In the genomic region with DNA sequence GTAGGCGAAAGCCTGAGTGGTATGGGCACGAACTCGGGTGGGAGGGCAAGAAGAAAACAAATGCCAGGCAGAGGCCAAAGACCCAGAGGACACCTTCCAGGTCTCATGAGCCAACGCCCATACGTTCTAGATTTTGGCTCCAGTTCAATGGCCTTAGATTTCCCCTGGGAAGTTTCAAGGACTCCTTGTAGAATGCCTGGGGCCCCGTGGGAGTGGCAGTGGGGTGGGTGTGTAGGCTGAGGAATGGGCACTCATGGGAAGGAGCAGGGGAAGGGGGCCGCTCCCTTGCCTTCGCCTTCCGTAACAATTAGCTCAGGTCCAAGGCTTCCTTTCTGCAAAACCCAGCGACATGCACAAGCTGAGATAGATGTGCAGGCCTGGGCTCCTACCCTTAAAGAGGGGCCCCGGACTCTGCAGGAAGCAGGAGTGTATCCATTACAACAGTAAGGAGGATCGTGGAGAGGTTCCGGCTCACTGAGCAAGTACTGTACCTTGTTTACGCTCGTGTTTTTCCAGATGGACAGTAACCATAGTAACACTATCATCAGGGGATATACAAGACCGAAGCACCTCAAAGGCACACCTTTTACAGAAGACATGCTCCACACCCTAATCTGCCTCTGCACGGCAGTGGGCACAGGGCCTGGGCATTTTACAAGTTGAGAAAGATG, we compare ENCODE assay signal across 12 mouse cellular contexts. TPM values are rescaled to one million over a fixed set of nuclear protein-coding genes. Genes with fewer than 3 reads are reported as not detected.
DNase-seq lines count a peak whose midpoint lies in the region; ATAC-seq and TF ChIP-seq lines count a peak whose summit lies in the region.
"Had no signal": no experiment of that assay in that cellular context is flagged by ENCODE, and none has a peak within 500 bp of the region (broad histone marks: within the 10 kb centered on the region; RNA-seq: fewer than 3 reads in every experiment).

No protein-coding gene starts in this region.

- H3K9ac ChIP-seq in heart, embryonic 13.5 days = peak overlapping the region; percentile 71
- H3K9ac ChIP-seq in midbrain, embryonic 14.5 days (replicated peaks; ENCODE audit: low read length) = no peak overlapping the region
- H3K9ac ChIP-seq in limb, embryonic 12.5 days (replicated peaks) = no peak overlapping the region
- no peak overlapping the region for H3K9ac ChIP-seq in stomach, postnatal 0 days (ENCODE audit: low read length)

- no peaks in the 10 kb centered on the region for H3K9me3 ChIP-seq in heart, embryonic 13.5 days
- H3K9me3 ChIP-seq in midbrain, embryonic 14.5 days (ENCODE audit: control insufficient read depth, low read length) = no peaks in the 10 kb centered on the region
- H3K9me3 ChIP-seq in midbrain, embryonic 10.5 days (replicated peaks) = no peaks in the 10 kb centered on the region
- no peaks in the 10 kb centered on the region for H3K9me3 ChIP-seq in limb, embryonic 12.5 days
- H3K9me3 ChIP-seq in stomach, postnatal 0 days (ENCODE audit: control insufficient read depth, low read length) = no peaks in the 10 kb centered on the region

- no peak for ATAC-seq in heart, embryonic 13.5 days (ENCODE audit: extremely low read depth, insufficient number of reproducible peaks, low FRiP score, low TSS enrichment)
- no peak for ATAC-seq in midbrain, embryonic 14.5 days (ENCODE audit: low FRiP score, low TSS enrichment)
- no peak for ATAC-seq in limb, embryonic 12.5 days (ENCODE audit: insufficient number of reproducible peaks, insufficient read depth, low FRiP score, low TSS enrichment, low read depth)
- ATAC-seq in stomach, postnatal 0 days (ENCODE audit: low FRiP score, low TSS enrichment) = no peak
- no peak for ATAC-seq in erythroid progenitor cell, adult 5-6 weeks (replicated peaks; ENCODE audit: low FRiP score, poor library complexity, severe bottlenecking)
- ATAC-seq: CD4-positive, CD25-positive, alpha-beta regulatory T cell, adult 4 months had no signal

- peak overlapping the region; percentile 90 for H3K27ac ChIP-seq in heart, embryonic 13.5 days (replicated peaks)
- peak overlapping the region; percentile 41; the same call in 1 of the 2 replicates for H3K27ac ChIP-seq in midbrain, embryonic 14.5 days (replicated peaks; ENCODE audit: low read depth, low read length)
- no peak overlapping the region for H3K27ac ChIP-seq in midbrain, embryonic 10.5 days (replicated peaks)
- peak overlapping the region; percentile 57; the same call in 1 of the 2 replicates for H3K27ac ChIP-seq in limb, embryonic 12.5 days
- 0 out of 2 replicates have a peak overlapping the region, but pooled peaks have one; percentile 30 for H3K27ac ChIP-seq in stomach, postnatal 0 days (replicated peaks)

- no peak for DNase-seq in heart, postnatal 10 days
- DNase-seq in midbrain, embryonic 14.5 days = peak; percentile 36
- DNase-seq in midbrain, embryonic 10.5 days (ENCODE audit: low spot score) = no peak
- DNase-seq in stomach, postnatal 0 days (ENCODE audit: low spot score) = no peak
- DNase-seq in testis, postnatal 14 days (ENCODE audit: low spot score) = no peak
- DNase-seq: heart, postnatal 36 days; layer of hippocampus, postnatal 36 days; thymus, postnatal 14 days had no signal

- intact Hi-C loops in heart, postnatal 10 days (cut with DNase I) = no loop called here

- H3K4me1 ChIP-seq in heart, embryonic 13.5 days = peaks cover 78% of the 10 kb centered on the region
- peaks cover 17% of the 10 kb centered on the region for H3K4me1 ChIP-seq in midbrain, embryonic 14.5 days (ENCODE audit: control insufficient read depth, insufficient read depth, low read length)
- H3K4me1 ChIP-seq in midbrain, embryonic 10.5 days = peaks cover 30% of the 10 kb centered on the region
- peaks cover 84% of the 10 kb centered on the region for H3K4me1 ChIP-seq in limb, embryonic 12.5 days (replicated peaks)
- H3K4me1 ChIP-seq in stomach, postnatal 0 days (replicated peaks; ENCODE audit: control insufficient read depth, insufficient read depth) = peaks cover 29% of the 10 kb centered on the region

- no peak for TF ChIP-seq CTCF in stomach, postnatal 0 days (IDR thresholded peaks at IDR 0.05; ENCODE audit: low read depth)

- H3K27me3 ChIP-seq in heart, embryonic 13.5 days (replicated peaks) = no peaks in the 10 kb centered on the region
- H3K27me3 ChIP-seq in midbrain, embryonic 14.5 days (ENCODE audit: control insufficient read depth, insufficient read depth, low read length) = no peaks in the 10 kb centered on the region
- H3K27me3 ChIP-seq in midbrain, embryonic 10.5 days (ENCODE audit: low read depth, poor library complexity, severe bottlenecking) = no peaks in the 10 kb centered on the region
- no peaks in the 10 kb centered on the region for H3K27me3 ChIP-seq in limb, embryonic 12.5 days
- H3K27me3 ChIP-seq in stomach, postnatal 0 days (ENCODE audit: control insufficient read depth, insufficient read depth, low read length) = no peaks in the 10 kb centered on the region

- no peak for TF ChIP-seq EP300 in stomach, postnatal 0 days (optimal IDR thresholded peaks at IDR 0.05)

- no peak overlapping the region; the same call in 1 of the 2 replicates for H3K4me2 ChIP-seq in heart, embryonic 13.5 days
- no peak overlapping the region for H3K4me2 ChIP-seq in midbrain, embryonic 14.5 days (ENCODE audit: low read length)
- H3K4me2 ChIP-seq in limb, embryonic 12.5 days = no peak overlapping the region
- no peak overlapping the region for H3K4me2 ChIP-seq in stomach, postnatal 0 days (replicated peaks; ENCODE audit: low read depth)

- 49% methylated on average over 17 of the region's 17 CpGs for WGBS in heart, embryonic 13.5 days
- WGBS in midbrain, embryonic 14.5 days = 76% methylated on average over 17 of the region's 17 CpGs
- WGBS in midbrain, embryonic 10.5 days = 86% methylated on average over 17 of the region's 17 CpGs
- WGBS in limb, embryonic 12.5 days = 73% methylated on average over 17 of the region's 17 CpGs
- WGBS in stomach, postnatal 0 days = 34% methylated on average over 17 of the region's 17 CpGs

- peaks cover 36% of the 10 kb centered on the region for H3K36me3 ChIP-seq in heart, embryonic 13.5 days
- H3K36me3 ChIP-seq in midbrain, embryonic 14.5 days (ENCODE audit: control insufficient read depth, insufficient read depth, low read length) = peaks cover 26% of the 10 kb centered on the region
- peaks cover 100% of the 10 kb centered on the region for H3K36me3 ChIP-seq in midbrain, embryonic 10.5 days
- peaks cover 72% of the 10 kb centered on the region for H3K36me3 ChIP-seq in limb, embryonic 12.5 days
- H3K36me3 ChIP-seq in stomach, postnatal 0 days (ENCODE audit: control insufficient read depth, insufficient read depth, low read length) = peaks cover 6% of the 10 kb centered on the region

- H3K4me3 ChIP-seq in heart, embryonic 13.5 days = no peak overlapping the region
- no peak overlapping the region for H3K4me3 ChIP-seq in midbrain, embryonic 14.5 days (replicated peaks; ENCODE audit: low read depth, low read length)
- no peak overlapping the region for H3K4me3 ChIP-seq in midbrain, embryonic 10.5 days
- no peak overlapping the region for H3K4me3 ChIP-seq in limb, embryonic 12.5 days (replicated peaks)
- no peak overlapping the region for H3K4me3 ChIP-seq in stomach, postnatal 0 days (ENCODE audit: low read depth, low read length)

RNA-seq across cellular contexts. Expression of a gene that starts 27.2 kb away (rescaled TPM):
- polyA plus RNA-seq in heart, embryonic 13.5 days (2015; fragmentation: Nextera tagmentation; extraction: Ambion mirVana) = 112 and 124 TPM in 2 replicates
- 10 to 100 TPM; 76.6 to 79.5 TPM for total RNA-seq in heart, postnatal 10 days (2021)
- polyA plus RNA-seq in midbrain, embryonic 14.5 days (2014; fragmentation: Nextera tagmentation; extraction: Ambion mirVana) = 292 and 355 TPM in 2 replicates
- 526 and 546 TPM in 2 replicates for polyA plus RNA-seq in midbrain, embryonic 10.5 days (2016; fragmentation: Nextera tagmentation; extraction: Ambion mirVana)
- polyA plus RNA-seq in limb, embryonic 12.5 days (2016; fragmentation: Nextera tagmentation; extraction: Ambion mirVana) = 607 and 623 TPM in 2 replicates
- polyA plus RNA-seq in stomach, postnatal 0 days (2015; fragmentation: Nextera tagmentation; extraction: Ambion mirVana) = 150 and 157 TPM in 2 replicates
- 63.4 and 72.5 TPM in 2 replicates for total RNA-seq in erythroid progenitor cell, adult 5-6 weeks (2015; ENCODE audit: low replicate concordance)
- 62.3 and 78.6 TPM in 2 replicates for total RNA-seq in erythroid progenitor cell, adult 5-6 weeks (2017; ENCODE audit: low replicate concordance)
